Mouse (Mus musculus) erythroblast, embryonic 14.5 days (primary cell): ENCODE measurements around the gene Slc6a19.

Experiments
- GATA1 ChIP-seq: IDR thresholded peaks from 2 replicates; pipeline ENCODE4 v1.6.1; 2012; ENCODE audit warnings: low read length, inconsistent platforms, mixed read lengths
- TAL1 ChIP-seq: IDR thresholded peaks from 3 replicates; pipeline ENCODE4 v1.6.1; 2012; ENCODE audit warnings: low read length, inconsistent platforms, mixed read lengths

GRCm38 (mm10) chr13:73712228-73712627 lies 7.6 kb upstream of the Slc6a19 start:
- TF ChIP-seq GATA1 (no peak), TAL1 (no peak)
